Mouse (Mus musculus) thymus, adult 2 months (tissue): Measurements from ENCODE around the gene Pcdh15.

Experiments used
- CTCF ChIP-seq: fragments of 200-500 bp; IDR thresholded peaks from 2 replicates; pipeline ENCODE4 v1.5.1; 2012; ENCODE audit warnings: mild to moderate bottlenecking, control low read depth, low read length, moderate library complexity, borderline replicate concordance; ENCODE audit not compliant: control insufficient read depth, poor library complexity, insufficient read depth; ENCODE audit errors: extremely low read depth
- POLR2A ChIP-seq: fragments of 200-500 bp; IDR thresholded peaks from 2 replicates; pipeline ENCODE4 v1.6.1; 2012; ENCODE audit warnings: mild to moderate bottlenecking, low read length, control low read depth, moderate library complexity; ENCODE audit not compliant: control insufficient read depth, poor library complexity, insufficient read depth; ENCODE audit errors: extremely low read depth

GRCm38 (mm10) chr10:74415359-74415758 lies 1316.2 kb downstream of the Pcdh15 start:
- no peak for TF ChIP-seq CTCF
- no peak for TF ChIP-seq POLR2A
